In the genomic region with DNA sequence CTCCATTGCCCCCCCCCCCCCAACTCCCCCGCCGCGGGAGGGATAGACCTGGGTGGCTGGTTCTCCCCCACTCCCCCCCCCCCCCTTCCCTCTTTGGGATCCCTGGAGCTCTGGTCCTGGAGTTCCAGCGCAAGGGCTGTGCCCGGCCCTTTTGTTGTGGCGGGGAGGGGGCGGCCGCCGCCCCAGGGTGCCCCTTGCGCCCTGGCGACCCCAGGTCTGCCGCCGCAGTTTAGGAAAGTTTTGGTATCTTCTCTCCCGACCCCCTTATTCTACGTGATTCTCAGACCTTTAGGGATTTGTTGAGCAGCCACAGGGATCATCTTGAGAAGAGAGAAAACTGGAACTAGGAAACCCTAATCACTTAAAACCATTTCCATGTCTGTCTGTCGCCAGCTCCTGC, we compare ENCODE assay signal across 8 mouse cellular contexts. TPM values are rescaled to one million over a fixed set of nuclear protein-coding genes. Genes with fewer than 3 reads are reported as not detected.
DNase-seq lines count a peak whose midpoint lies in the region; ATAC-seq and TF ChIP-seq lines count a peak whose summit lies in the region.

No protein-coding gene starts in this region.

- peaks cover 38% of the 10 kb centered on the region for H3K4me1 ChIP-seq in heart, embryonic 13.5 days
- H3K4me1 ChIP-seq in ES-E14 (ENCODE audit: control insufficient read depth in 2 of 2, insufficient read depth in 2 of 2, low read length in 2 of 2, poor library complexity in 1 of 2) = no peaks in the 10 kb centered on the region
- H3K4me1 ChIP-seq in forebrain, embryonic 12.5 days = peaks cover 16% of the 10 kb centered on the region
- H3K4me1 ChIP-seq in liver, embryonic 12.5 days = 0 out of 2 replicates have a peak, but pooled peaks cover 4% of the 10 kb centered on the region

- in situ Hi-C loops in ES-E14 (cut with MboI; ENCODE audit: low sequenced_read_pairs in 2 of 2, unreplicated experiment in 2 of 2) = no loop called here

- no peaks in the 10 kb centered on the region for H3K27me3 ChIP-seq in heart, embryonic 13.5 days (replicated peaks)
- no peaks in the 10 kb centered on the region for H3K27me3 ChIP-seq in forebrain, embryonic 12.5 days
- H3K27me3 ChIP-seq in liver, embryonic 12.5 days (replicated peaks) = peaks cover 24% of the 10 kb centered on the region

- peak overlapping the region; percentile 95 for H3K4me3 ChIP-seq in heart, embryonic 13.5 days
- H3K4me3 ChIP-seq in ES-E14 (ENCODE audit: insufficient read depth in 1 of 2, low read depth in 1 of 2, low read length in 2 of 2, poor library complexity in 1 of 2, severe bottlenecking in 1 of 2) = peak overlapping the region; percentile 91 to 92
- peak overlapping the region; percentile 84 for H3K4me3 ChIP-seq in forebrain, embryonic 12.5 days (replicated peaks)
- peak overlapping the region; percentile 68 for H3K4me3 ChIP-seq in liver, embryonic 12.5 days

- H3K9me3 ChIP-seq in heart, embryonic 13.5 days = no peaks in the 10 kb centered on the region
- H3K9me3 ChIP-seq in ES-E14 (ENCODE audit: control insufficient read depth, insufficient read depth, low read depth, low read length) = no peaks in the 10 kb centered on the region
- H3K9me3 ChIP-seq in forebrain, embryonic 12.5 days = no peaks in the 10 kb centered on the region
- H3K9me3 ChIP-seq in liver, embryonic 12.5 days (replicated peaks) = no peaks in the 10 kb centered on the region

- DNase-seq in heart, postnatal 25 days (ENCODE audit: low spot score) = no peak
- no peak for DNase-seq in ES-E14 (ENCODE audit: low read depth, low spot score)
- DNase-seq in right cerebral cortex, postnatal 36 days (ENCODE audit: low spot score in 2 of 2) = no peak
- DNase-seq in ovary, postnatal 14 days (ENCODE audit: low spot score) = no peak
- DNase-seq in left cerebral cortex, postnatal 14 days (ENCODE audit: low spot score in 2 of 2) = no peak

- no peaks in the 10 kb centered on the region for H3K36me3 ChIP-seq in heart, embryonic 13.5 days
- no peaks in the 10 kb centered on the region for H3K36me3 ChIP-seq in ES-E14 (ENCODE audit: control insufficient read depth, insufficient read depth, low read length, poor library complexity, severe bottlenecking)
- no peaks in the 10 kb centered on the region for H3K36me3 ChIP-seq in forebrain, embryonic 12.5 days (replicated peaks)
- H3K36me3 ChIP-seq in liver, embryonic 12.5 days = no peaks in the 10 kb centered on the region

- WGBS in heart, embryonic 13.5 days = under 1% methylated on average over 15 of the region's 16 CpGs
- WGBS in forebrain, embryonic 12.5 days = 0% methylated on average over 13 of the region's 16 CpGs
- under 1% methylated on average over 13 of the region's 16 CpGs for WGBS in liver, embryonic 12.5 days (ENCODE audit: insufficient replicate concordance)

- peak overlapping the region; percentile 88 for H3K27ac ChIP-seq in heart, embryonic 13.5 days (replicated peaks)
- no peak overlapping the region for H3K27ac ChIP-seq in ES-E14 (ENCODE audit: insufficient read depth, low read depth, low read length, poor library complexity, severe bottlenecking)
- H3K27ac ChIP-seq in forebrain, embryonic 12.5 days = peak overlapping the region; percentile 90
- 0 out of 2 replicates have a peak overlapping the region, but pooled peaks have one; percentile 17 for H3K27ac ChIP-seq in liver, embryonic 12.5 days

- peak overlapping the region; percentile 96 for H3K9ac ChIP-seq in heart, embryonic 13.5 days
- peak overlapping the region; percentile 79 for H3K9ac ChIP-seq in ES-E14 (ENCODE audit: insufficient read depth, low read depth, low read length, poor library complexity, severe bottlenecking)
- H3K9ac ChIP-seq in forebrain, embryonic 12.5 days = peak overlapping the region; percentile 89
- peak overlapping the region; percentile 60 for H3K9ac ChIP-seq in liver, embryonic 12.5 days

- peak; percentile 22; the same call in 1 of the 2 replicates for ATAC-seq in heart, embryonic 13.5 days (ENCODE audit: extremely low read depth, insufficient number of reproducible peaks, low FRiP score, low TSS enrichment)
- ATAC-seq in forebrain, embryonic 12.5 days (ENCODE audit: low FRiP score) = peak; percentile 34; the same call in 1 of the 2 replicates
- ATAC-seq in liver, embryonic 12.5 days = peak; percentile 26; the same call in 1 of the 2 replicates

- intact Hi-C loops in heart, postnatal 25 days (cut with DNase I) = loop anchor here (1.0 to 5.0 kb wide), 5 partner anchors 53 to 208 kb away; a partner anchor contains a TSS
- intact Hi-C loops in left cerebral cortex, postnatal 14 days (cut with DNase I) = loop anchor here (1.0 to 10.0 kb wide), 5 partner anchors 54 to 296 kb away; a partner anchor contains a TSS

- H3K4me2 ChIP-seq in heart, embryonic 13.5 days = peak overlapping the region; percentile 74
- H3K4me2 ChIP-seq in forebrain, embryonic 12.5 days = peak overlapping the region; percentile 62
- peak overlapping the region; percentile 81 for H3K4me2 ChIP-seq in liver, embryonic 12.5 days

TF ChIP-seq in ES-E14, 5 proteins besides CTCF, POLR2A, EP300 and RAD21:
- TF ChIP-seq HCFC1 (IDR thresholded peaks at IDR 0.05; ENCODE audit: borderline replicate concordance, insufficient read depth, low read length) = no peak
- TF ChIP-seq CHD2 (IDR thresholded peaks at IDR 0.05; ENCODE audit: low read depth, low read length) = no peak
- no peak for TF ChIP-seq ZC3H11A (IDR thresholded peaks at IDR 0.05; ENCODE audit: borderline replicate concordance, low read depth, low read length)
- TF ChIP-seq ZNF384 (IDR thresholded peaks at IDR 0.05; ENCODE audit: low read depth, low read length) = no peak
- TF ChIP-seq MAFK (IDR thresholded peaks at IDR 0.05; ENCODE audit: insufficient read depth, low read depth, low read length) = no peak

RNA-seq across cellular contexts. Expression of a gene that starts 4.9 kb away (rescaled TPM):
- polyA plus RNA-seq in heart, embryonic 13.5 days (2015; fragmentation: Nextera tagmentation; extraction: Ambion mirVana) = 23.5 and 23.7 TPM in 2 replicates
- total RNA-seq in heart, postnatal 25 days (2021) = 10 to 100 TPM; 15.1 to 17.3 TPM
- total RNA-seq in ES-E14 (2012; rRNA removed) = 6.6 and 8.1 TPM in 2 replicates
- 36.8 and 38.5 TPM in 2 replicates for polyA plus RNA-seq in forebrain, embryonic 12.5 days (2016; fragmentation: Nextera tagmentation; extraction: Ambion mirVana)
- 7.0 and 7.6 TPM in 2 replicates for polyA plus RNA-seq in liver, embryonic 12.5 days (2016; fragmentation: Nextera tagmentation; extraction: Ambion mirVana)
- 10 to 100 TPM; 58.4 to 58.7 TPM for total RNA-seq in left cerebral cortex, postnatal 14 days (2021)
